Mouse (Mus musculus): ENCODE results near the gene Map4. TPM values are rescaled to one million over a fixed set of nuclear protein-coding genes. Genes with fewer than 3 reads are reported as not detected.

Map4 gene
- polyA plus RNA-seq, 1 experiment from 2014 or later, result 7.7 TPM

DNA sequence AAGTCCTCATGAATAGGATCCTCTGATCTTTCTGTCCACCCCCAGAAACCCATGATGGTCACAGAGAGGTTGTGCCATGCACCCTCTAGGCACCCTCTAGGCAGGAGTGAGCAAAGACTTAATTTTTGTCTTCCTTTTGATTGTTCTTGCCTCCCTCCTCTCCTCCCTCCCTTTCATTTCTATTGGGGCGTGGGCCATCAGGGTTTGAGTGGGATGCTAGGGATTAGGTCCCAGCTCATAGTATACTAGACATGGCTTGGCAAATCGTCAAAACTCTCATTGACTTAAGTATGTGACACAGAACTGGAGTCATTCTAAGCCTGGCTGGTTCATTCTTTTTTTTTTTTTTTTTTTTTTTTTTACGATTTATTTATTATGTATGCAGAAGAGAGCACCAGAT, 123.5 kb downstream of the Map4 start:
- Histone ChIP-seq H3K4me2 (ENCODE audit: low read depth, low read length) (no peak overlapping the region), H3K4me3 (ENCODE audit: low read depth, low read length) (no peak overlapping the region), H3K4me1 (ENCODE audit: insufficient read depth) (no peaks in the 10 kb centered on the region), H3K27ac (ENCODE audit: low read depth) (no peak overlapping the region), H3K9ac (replicated peaks) (no peak overlapping the region), H3K9me3 (ENCODE audit: low read length) (no peaks in the 10 kb centered on the region), H3K27me3 (ENCODE audit: insufficient read depth, low read length) (no peaks in the 10 kb centered on the region), H3K36me3 (replicated peaks; ENCODE audit: insufficient read depth, low read length) (no peaks in the 10 kb centered on the region; the same call in 1 of the 2 replicates)
- ATAC-seq (no peak), DNase-seq (no peak)
- no peak for TF ChIP-seq EP300 (IDR thresholded peaks at IDR 0.05; ENCODE audit: low read depth)
- TF ChIP-seq CTCF (IDR thresholded peaks at IDR 0.05; ENCODE audit: low read depth), result no peak
- WGBS (ENCODE audit: insufficient replicate concordance), result 75% methylated on average over 3 of the region's 3 CpGs

DNA sequence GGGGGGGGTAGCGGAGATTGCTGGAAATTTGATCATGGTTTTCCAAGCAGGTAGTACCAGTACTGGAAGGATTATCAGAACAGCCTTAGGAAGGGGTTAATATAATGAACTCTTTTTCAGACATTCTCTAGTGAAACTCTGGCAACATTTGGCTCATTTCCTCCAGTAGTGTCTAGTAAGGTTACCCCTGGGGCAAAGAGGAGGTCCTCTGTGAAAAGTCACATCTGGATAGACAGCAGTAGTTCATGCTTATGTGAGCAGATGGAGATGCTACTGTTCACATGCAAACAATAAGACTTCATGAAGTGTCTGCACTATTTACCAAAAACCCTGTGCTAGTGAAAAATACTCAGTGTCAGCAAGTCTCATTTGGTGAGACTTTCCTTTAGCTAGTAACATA, 125.9 kb downstream of the Map4 start:
- TF ChIP-seq CTCF (IDR thresholded peaks at IDR 0.05; ENCODE audit: low read depth), result no peak
- TF ChIP-seq EP300 (IDR thresholded peaks at IDR 0.05; ENCODE audit: low read depth), result no peak
- H3K9ac ChIP-seq (replicated peaks), result no peak overlapping the region
- H3K9me3 ChIP-seq (ENCODE audit: low read length), result no peaks in the 10 kb centered on the region
- H3K36me3 ChIP-seq (replicated peaks; ENCODE audit: insufficient read depth, low read length), result no peaks in the 10 kb centered on the region; the same call in 1 of the 2 replicates
- H3K27ac ChIP-seq (ENCODE audit: low read depth), result no peak overlapping the region
- DNase-seq, result no peak
- no peaks in the 10 kb centered on the region for H3K4me1 ChIP-seq (ENCODE audit: insufficient read depth)
- H3K27me3 ChIP-seq (ENCODE audit: insufficient read depth, low read length), result no peaks in the 10 kb centered on the region
- WGBS (ENCODE audit: insufficient replicate concordance), result 96% methylated on average over 1 of the region's 1 CpGs
- no peak for ATAC-seq
- no peak overlapping the region for H3K4me2 ChIP-seq (ENCODE audit: low read depth, low read length)
- no peak overlapping the region for H3K4me3 ChIP-seq (ENCODE audit: low read depth, low read length)

DNA sequence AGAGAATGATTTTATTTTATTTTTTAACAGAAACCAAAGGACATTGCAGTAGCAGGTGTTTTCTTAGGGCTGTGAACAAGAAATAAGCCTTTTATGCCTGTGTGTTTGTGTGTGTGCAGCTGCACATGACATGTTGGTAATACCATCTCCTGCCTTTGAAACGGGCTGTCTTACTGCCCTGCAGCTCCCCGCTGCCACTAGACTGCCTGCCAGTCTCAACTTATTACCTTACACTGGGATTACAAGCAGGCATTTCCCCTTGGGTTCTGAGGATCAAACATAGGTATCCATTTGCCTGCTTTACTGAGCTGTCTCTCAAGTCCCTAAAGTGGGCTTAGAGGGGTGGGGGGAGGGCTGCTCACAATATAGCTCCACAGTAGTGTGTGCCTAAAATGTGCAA, 129.5 kb downstream of the Map4 start:
- no peaks in the 10 kb centered on the region for H3K9me3 ChIP-seq (ENCODE audit: low read length)
- no peak overlapping the region for H3K9ac ChIP-seq (replicated peaks)
- H3K36me3 ChIP-seq (replicated peaks; ENCODE audit: insufficient read depth, low read length), result peaks cover 7% of the 10 kb centered on the region
- WGBS (ENCODE audit: insufficient replicate concordance), result 83% methylated on average over 2 of the region's 2 CpGs
- H3K27ac ChIP-seq (ENCODE audit: low read depth), result no peak overlapping the region
- no peak overlapping the region for H3K4me3 ChIP-seq (ENCODE audit: low read depth, low read length)
- ATAC-seq (no peak), DNase-seq (no peak)
- no peak overlapping the region for H3K4me2 ChIP-seq (ENCODE audit: low read depth, low read length)
- no peaks in the 10 kb centered on the region for H3K27me3 ChIP-seq (ENCODE audit: insufficient read depth, low read length)
- H3K4me1 ChIP-seq (ENCODE audit: insufficient read depth), result no peaks in the 10 kb centered on the region
- TF ChIP-seq CTCF (IDR thresholded peaks at IDR 0.05; ENCODE audit: low read depth), result no peak
- TF ChIP-seq EP300 (IDR thresholded peaks at IDR 0.05; ENCODE audit: low read depth), result no peak

DNA sequence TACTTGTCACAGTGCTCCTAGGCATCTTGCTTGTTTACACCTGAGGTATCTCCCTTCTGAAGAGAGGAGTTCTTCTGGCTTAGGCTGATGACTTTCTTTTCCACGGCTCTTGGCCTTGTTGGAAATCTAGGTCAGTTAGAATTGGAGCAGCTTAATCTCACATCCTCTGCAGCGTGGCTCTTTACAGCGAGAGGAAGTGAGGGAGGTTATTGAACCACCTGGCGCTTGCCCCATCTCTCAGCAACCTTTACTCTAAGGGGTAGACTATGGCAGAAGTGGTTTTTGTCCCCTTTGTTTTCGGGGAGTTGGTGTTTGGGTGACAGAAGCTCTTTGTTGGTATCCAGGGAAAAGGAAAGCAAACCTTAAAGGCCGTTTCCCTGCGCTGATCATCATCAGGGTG, 131.1 kb downstream of the Map4 start:
- Histone ChIP-seq H3K4me2 (ENCODE audit: low read depth, low read length) (no peak overlapping the region), H3K36me3 (replicated peaks; ENCODE audit: insufficient read depth, low read length) (peaks cover 13% of the 10 kb centered on the region), H3K4me1 (ENCODE audit: insufficient read depth) (no peaks in the 10 kb centered on the region), H3K4me3 (ENCODE audit: low read depth, low read length) (no peak overlapping the region), H3K27ac (ENCODE audit: low read depth) (no peak overlapping the region), H3K27me3 (ENCODE audit: insufficient read depth, low read length) (no peaks in the 10 kb centered on the region), H3K9me3 (ENCODE audit: low read length) (no peaks in the 10 kb centered on the region), H3K9ac (replicated peaks) (no peak overlapping the region)
- DNase-seq (no peak), ATAC-seq (no peak)
- WGBS (ENCODE audit: insufficient replicate concordance), result 68% methylated on average over 7 of the region's 7 CpGs
- TF ChIP-seq CTCF (IDR thresholded peaks at IDR 0.05; ENCODE audit: low read depth), result no peak
- no peak for TF ChIP-seq EP300 (IDR thresholded peaks at IDR 0.05; ENCODE audit: low read depth)

DNA sequence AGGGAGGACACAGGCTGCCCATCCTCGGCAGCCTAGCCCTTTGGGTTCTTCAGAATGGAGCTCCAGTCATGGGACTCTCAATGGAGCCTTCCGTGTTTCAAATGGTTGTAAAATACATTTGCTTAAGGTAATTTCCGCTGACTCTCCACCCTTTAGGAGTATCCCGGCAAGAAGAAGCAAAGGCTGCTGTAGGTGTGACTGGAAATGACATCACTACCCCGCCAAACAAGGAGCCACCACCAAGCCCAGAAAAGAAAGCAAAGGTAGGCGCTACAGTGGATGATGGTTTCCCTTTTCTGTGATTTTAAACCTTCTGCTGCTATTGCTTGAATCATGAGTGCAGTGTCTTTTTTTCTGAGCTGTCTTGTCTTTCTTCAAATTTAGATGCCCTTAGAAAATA, 131.6 kb downstream of the Map4 start:
- no peaks in the 10 kb centered on the region for H3K4me1 ChIP-seq (ENCODE audit: insufficient read depth)
- no peak overlapping the region for H3K27ac ChIP-seq (ENCODE audit: low read depth)
- H3K9ac ChIP-seq (replicated peaks), result no peak overlapping the region
- 83% methylated on average over 6 of the region's 6 CpGs for WGBS (ENCODE audit: insufficient replicate concordance)
- H3K27me3 ChIP-seq (ENCODE audit: insufficient read depth, low read length), result no peaks in the 10 kb centered on the region
- no peak for DNase-seq
- ATAC-seq, result no peak
- no peak overlapping the region for H3K4me3 ChIP-seq (ENCODE audit: low read depth, low read length)
- H3K4me2 ChIP-seq (ENCODE audit: low read depth, low read length), result no peak overlapping the region
- TF ChIP-seq EP300 (IDR thresholded peaks at IDR 0.05; ENCODE audit: low read depth), result no peak
- no peak for TF ChIP-seq CTCF (IDR thresholded peaks at IDR 0.05; ENCODE audit: low read depth)
- H3K9me3 ChIP-seq (ENCODE audit: low read length), result no peaks in the 10 kb centered on the region
- H3K36me3 ChIP-seq (replicated peaks; ENCODE audit: insufficient read depth, low read length), result peaks cover 15% of the 10 kb centered on the region

GRCm38 (mm10) chr9:110064641-110065040, 133.4 kb downstream of the Map4 start:
- ATAC-seq, result no peak
- Histone ChIP-seq H3K9me3 (ENCODE audit: low read length) (no peaks in the 10 kb centered on the region), H3K4me1 (ENCODE audit: insufficient read depth) (no peaks in the 10 kb centered on the region), H3K4me2 (ENCODE audit: low read depth, low read length) (no peak overlapping the region), H3K27me3 (ENCODE audit: insufficient read depth, low read length) (no peaks in the 10 kb centered on the region), H3K36me3 (replicated peaks; ENCODE audit: insufficient read depth, low read length) (peaks cover 28% of the 10 kb centered on the region), H3K9ac (replicated peaks) (no peak overlapping the region), H3K4me3 (ENCODE audit: low read depth, low read length) (no peak overlapping the region), H3K27ac (ENCODE audit: low read depth) (no peak overlapping the region)
- TF ChIP-seq CTCF (IDR thresholded peaks at IDR 0.05; ENCODE audit: low read depth), result no peak
- no peak for TF ChIP-seq EP300 (IDR thresholded peaks at IDR 0.05; ENCODE audit: low read depth)
- DNase-seq, result no peak

DNA sequence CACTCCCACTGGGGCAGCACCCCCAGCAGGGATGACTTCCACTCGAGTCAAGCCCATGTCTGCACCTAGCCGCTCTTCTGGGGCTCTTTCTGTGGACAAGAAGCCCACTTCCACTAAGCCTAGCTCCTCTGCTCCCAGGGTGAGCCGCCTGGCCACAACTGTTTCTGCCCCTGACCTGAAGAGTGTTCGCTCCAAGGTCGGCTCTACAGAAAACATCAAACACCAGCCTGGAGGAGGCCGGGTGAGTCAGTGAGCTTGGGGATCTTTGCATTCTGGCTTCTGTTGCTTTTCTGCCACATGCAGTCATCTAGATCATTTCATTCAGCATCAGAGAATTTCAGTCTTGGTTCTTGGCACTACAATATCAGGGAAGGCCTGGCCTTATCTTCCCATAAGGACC, 137.5 kb downstream of the Map4 start:
- ATAC-seq, result no peak

More for the DNA sequence above, 137.5 kb downstream of the Map4 start:
- TF ChIP-seq EP300 (IDR thresholded peaks at IDR 0.05; ENCODE audit: low read depth), result no peak
- TF ChIP-seq CTCF (IDR thresholded peaks at IDR 0.05; ENCODE audit: low read depth), result no peak
- Histone ChIP-seq H3K36me3 (replicated peaks; ENCODE audit: insufficient read depth, low read length) (peaks cover 57% of the 10 kb centered on the region), H3K4me3 (ENCODE audit: low read depth, low read length) (no peak overlapping the region), H3K27me3 (ENCODE audit: insufficient read depth, low read length) (no peaks in the 10 kb centered on the region), H3K27ac (ENCODE audit: low read depth) (no peak overlapping the region), H3K9ac (replicated peaks) (no peak overlapping the region), H3K4me2 (ENCODE audit: low read depth, low read length) (no peak overlapping the region), H3K4me1 (ENCODE audit: insufficient read depth) (no peaks in the 10 kb centered on the region), H3K9me3 (ENCODE audit: low read length) (no peaks in the 10 kb centered on the region)
- DNase-seq, result no peak
- 74% methylated on average over 6 of the region's 6 CpGs for WGBS (ENCODE audit: insufficient replicate concordance)

Data from liver, postnatal 0 days (tissue).